In genomic region chr15:85408790-85409189, GRCm38 (mm10) we compare ENCODE assay signal across 11 mouse cellular contexts.
DNase-seq lines count a peak whose midpoint lies in the region; ATAC-seq lines count a peak whose summit lies in the region.
"Had no signal": no experiment of that assay in that cellular context is flagged by ENCODE, and none has a peak within 500 bp of the region (broad histone marks: within the 10 kb centered on the region; RNA-seq: fewer than 3 reads in every experiment).

No protein-coding gene starts in this region.

- H3K4me2 ChIP-seq in hindbrain, embryonic 13.5 days, result no peak overlapping the region
- no peak overlapping the region for H3K4me2 ChIP-seq in hindbrain, embryonic 16.5 days (ENCODE audit: low read length)
- H3K4me2 ChIP-seq in embryonic facial prominence, embryonic 15.5 days (replicated peaks), result no peak overlapping the region
- H3K4me2 ChIP-seq: stomach, embryonic 15.5 days had no signal

- H3K4me1 ChIP-seq in hindbrain, embryonic 13.5 days (replicated peaks), result peaks cover 30% of the 10 kb centered on the region
- H3K4me1 ChIP-seq in hindbrain, embryonic 16.5 days (ENCODE audit: control insufficient read depth, insufficient read depth, low read depth, low read length), result peaks cover 17% of the 10 kb centered on the region
- peaks cover 4% of the 10 kb centered on the region; the same call in 1 of the 2 replicates for H3K4me1 ChIP-seq in embryonic facial prominence, embryonic 15.5 days
- H3K4me1 ChIP-seq: stomach, embryonic 15.5 days had no signal

- H3K4me3 ChIP-seq in hindbrain, embryonic 13.5 days, result no peak overlapping the region
- H3K4me3 ChIP-seq in hindbrain, embryonic 16.5 days (ENCODE audit: low read length), result no peak overlapping the region
- no peak overlapping the region for H3K4me3 ChIP-seq in embryonic facial prominence, embryonic 15.5 days (replicated peaks)
- H3K4me3 ChIP-seq: stomach, embryonic 15.5 days had no signal

- peak; percentile 21 to 29 for DNase-seq in thymus, adult 18-20 months
- DNase-seq in thymus, postnatal 0 days (ENCODE audit: low spot score), result no peak
- no peak for DNase-seq in kidney, adult 8-10 months
- DNase-seq in spleen, adult 12 weeks (ENCODE audit: low spot score), result no peak
- DNase-seq: heart, postnatal 14 days; kidney, postnatal 14 days; lung, postnatal 10 days had no signal

- no peak for ATAC-seq in hindbrain, embryonic 13.5 days (ENCODE audit: low FRiP score)
- no peak for ATAC-seq in hindbrain, embryonic 16.5 days
- ATAC-seq in embryonic facial prominence, embryonic 15.5 days (ENCODE audit: insufficient number of reproducible peaks, low FRiP score, low TSS enrichment, low read depth), result no peak

- H3K9ac ChIP-seq in hindbrain, embryonic 13.5 days, result no peak overlapping the region
- H3K9ac ChIP-seq in hindbrain, embryonic 16.5 days (ENCODE audit: low read depth, low read length), result no peak overlapping the region
- H3K9ac ChIP-seq in embryonic facial prominence, embryonic 15.5 days, result no peak overlapping the region
- H3K9ac ChIP-seq: stomach, embryonic 15.5 days had no signal

- no peaks in the 10 kb centered on the region for H3K27me3 ChIP-seq in hindbrain, embryonic 13.5 days
- H3K27me3 ChIP-seq in hindbrain, embryonic 16.5 days (replicated peaks; ENCODE audit: control insufficient read depth, insufficient read depth, low read length), result no peaks in the 10 kb centered on the region
- H3K27me3 ChIP-seq in embryonic facial prominence, embryonic 15.5 days, result no peaks in the 10 kb centered on the region
- H3K27me3 ChIP-seq: stomach, embryonic 15.5 days had no signal

- peak overlapping the region; percentile 67 for H3K27ac ChIP-seq in hindbrain, embryonic 13.5 days
- H3K27ac ChIP-seq in hindbrain, embryonic 16.5 days (ENCODE audit: low read depth, low read length), result no peak overlapping the region
- H3K27ac ChIP-seq in embryonic facial prominence, embryonic 15.5 days (replicated peaks), result peak overlapping the region; percentile 12; the same call in 1 of the 2 replicates
- H3K27ac ChIP-seq: stomach, embryonic 15.5 days had no signal

- 0 out of 2 replicates have a peak, but pooled peaks cover 2% of the 10 kb centered on the region for H3K36me3 ChIP-seq in hindbrain, embryonic 13.5 days
- H3K36me3 ChIP-seq in hindbrain, embryonic 16.5 days (ENCODE audit: control insufficient read depth, insufficient read depth, low read length), result no peaks in the 10 kb centered on the region
- H3K36me3 ChIP-seq in embryonic facial prominence, embryonic 15.5 days, result no peaks in the 10 kb centered on the region
- H3K36me3 ChIP-seq: stomach, embryonic 15.5 days had no signal

- 88% methylated on average over 5 of the region's 5 CpGs for WGBS in hindbrain, embryonic 13.5 days
- 80% methylated on average over 5 of the region's 5 CpGs for WGBS in hindbrain, embryonic 16.5 days
- 85% methylated on average over 5 of the region's 5 CpGs for WGBS in embryonic facial prominence, embryonic 15.5 days

- H3K9me3 ChIP-seq in hindbrain, embryonic 13.5 days, result no peaks in the 10 kb centered on the region
- no peaks in the 10 kb centered on the region for H3K9me3 ChIP-seq in hindbrain, embryonic 16.5 days (ENCODE audit: control insufficient read depth, low read length)
- no peaks in the 10 kb centered on the region for H3K9me3 ChIP-seq in embryonic facial prominence, embryonic 15.5 days (replicated peaks)
- H3K9me3 ChIP-seq: stomach, embryonic 15.5 days had no signal

Comparison
In these comparisons a context has a peak if more than half of its experiments do, and no peak if none do; other contexts are left out.
1. DNase-seq: peak in thymus, adult 18-20 months (2 of 2); none in thymus, postnatal 0 days (single experiment), kidney, adult 8-10 months (0 of 2) and spleen, adult 12 weeks (single experiment).